Mouse (Mus musculus) stomach, postnatal 0 days (tissue): ENCODE measurements at regions not wholly inside any gene's neighbourhood (a gene's known extent, or its start where the extent isn't known, plus 50 kb on each side); places are given as distances from the start of the nearest gene placed in this dataset.

Experiments
- CTCF ChIP-seq: IDR thresholded peaks from 2 replicates; pipeline ENCODE4 v1.5.1; 2016; ENCODE audit warnings: antibody characterized with exemption, low read depth, mild to moderate bottlenecking, moderate library complexity
- EP300 ChIP-seq: optimal IDR thresholded peaks from 2 replicates; pipeline ENCODE3; 2016; ENCODE audit warnings: antibody characterized with exemption

GRCm38 (mm10) chr2:147905118-147905517, 141.7 kb downstream of the Foxa2 start:
- TF ChIP-seq CTCF (no peak), EP300 (no peak)
